Mouse (Mus musculus) large intestine, adult 2 months (tissue): ENCODE results near the gene Cep350. TPM values are rescaled to one million over a fixed set of nuclear protein-coding genes. Genes with fewer than 3 reads are reported as not detected.
"Not testable (repeated sequence)": the region's sequence is repeated elsewhere in the genome, so short reads cannot be mapped to it uniquely, and the experiment has no call there.

Experiments used
- DNase-seq: peaks from one replicate; pipeline ENCODE4 v3.0.0-alpha.2; 2012; ENCODE audit warnings: low read depth, low spot score
- WGBS: fragments of 180-500 bp; shearing (Covaris S2); methylation state at CpG from one replicate; pipeline ENCODE4 v1.1.7; 2018; 5-methylcytosine and 5-hydroxymethylcytosine counted together
- polyA plus RNA-seq: library from polyadenylated mRNA; depleted of rRNA; stranded (reverse); fragments of >200 nt; gene quantifications from 2 replicates; pipeline ENCODE4 v1.2.3, GENCODE M21; 2012

Cep350 gene
- polyA plus RNA-seq, 1 experiment = 4.7 TPM

GRCm38 (mm10) chr1:155901348-155901747, 71.7 kb downstream of the Cep350 start:
- no peak for DNase-seq

GRCm38 (mm10) chr1:155894382-155894781, 78.7 kb downstream of the Cep350 start:
- 96% methylated on average over 10 of the region's 10 CpGs for WGBS
- no peak for DNase-seq

More at GRCm38 (mm10) chr1:155901348-155901747, 71.7 kb downstream of the Cep350 start:
- WGBS = 92% methylated on average over 8 of the region's 8 CpGs

GRCm38 (mm10) chr1:155886846-155887245, 86.2 kb downstream of the Cep350 start:
- WGBS = 37% methylated on average over 2 of the region's 2 CpGs
- peak; percentile 36 for DNase-seq

GRCm38 (mm10) chr1:155882646-155883231, 90.3 kb downstream of the Cep350 start:
- DNase-seq = not testable (repeated sequence)
- 91% methylated on average over 3 of the region's 3 CpGs for WGBS

- WGBS = 83% methylated on average over 3 of the region's 3 CpGs
- no peak for DNase-seq
These were observed 93.5 kb downstream of the Cep350 start for GRCm38 (mm10) chr1:155879596-155879995.

GRCm38 (mm10) chr1:155862967-155863366, 110.1 kb downstream of the Cep350 start:
- 65% methylated on average over 4 of the region's 4 CpGs for WGBS

GRCm38 (mm10) chr1:155854926-155855702, 117.9 kb downstream of the Cep350 start:
- 40% methylated on average over 7 of the region's 7 CpGs for WGBS
- peak; percentile 29 for DNase-seq

More at GRCm38 (mm10) chr1:155862967-155863366, 110.1 kb downstream of the Cep350 start:
- no peak for DNase-seq

- 90% methylated on average over 5 of the region's 5 CpGs for WGBS
These were observed 120.0 kb downstream of the Cep350 start for GRCm38 (mm10) chr1:155853009-155853408.

GRCm38 (mm10) chr1:155844235-155844634, 128.8 kb downstream of the Cep350 start:
- WGBS = 58% methylated on average over 5 of the region's 5 CpGs
- DNase-seq = no peak

More at GRCm38 (mm10) chr1:155853009-155853408, 120.0 kb downstream of the Cep350 start:
- DNase-seq = no peak

- no peak for DNase-seq
- WGBS = 35% methylated on average over 4 of the region's 4 CpGs
These were observed 129.5 kb downstream of the Cep350 start for GRCm38 (mm10) chr1:155843538-155843937.

GRCm38 (mm10) chr1:155835667-155836066, 137.4 kb downstream of the Cep350 start:
- no peak for DNase-seq
- 61% methylated on average over 2 of the region's 2 CpGs for WGBS

GRCm38 (mm10) chr1:155833610-155834009, 139.4 kb downstream of the Cep350 start:
- no peak for DNase-seq

GRCm38 (mm10) chr1:155831958-155832357, 141.1 kb downstream of the Cep350 start:
- DNase-seq = no peak
- 86% methylated on average over 3 of the region's 3 CpGs for WGBS

More at GRCm38 (mm10) chr1:155833610-155834009, 139.4 kb downstream of the Cep350 start:
- 80% methylated on average over 9 of the region's 9 CpGs for WGBS

GRCm38 (mm10) chr1:155830861-155831260, 142.2 kb downstream of the Cep350 start:
- WGBS = 69% methylated on average over 6 of the region's 6 CpGs
- no peak for DNase-seq

GRCm38 (mm10) chr1:155827703-155828295, 145.3 kb downstream of the Cep350 start:
- WGBS = 44% methylated on average over 8 of the region's 8 CpGs
- no peak for DNase-seq

GRCm38 (mm10) chr1:155826803-155827395, 146.2 kb downstream of the Cep350 start:
- no peak for DNase-seq
- WGBS = 41% methylated on average over 5 of the region's 5 CpGs

GRCm38 (mm10) chr1:155825940-155826716, 146.9 kb downstream of the Cep350 start:
- 79% methylated on average over 4 of the region's 4 CpGs for whole genome bisulfite sequencing
- DNase-seq = no peak

- DNase-seq = no peak
- 86% methylated on average over 5 of the region's 5 CpGs for WGBS
These were observed 152.4 kb downstream of the Cep350 start for GRCm38 (mm10) chr1:155820646-155821045.

GRCm38 (mm10) chr1:155816167-155816566, 156.9 kb downstream of the Cep350 start:
- WGBS = 34% methylated on average over 2 of the region's 2 CpGs
- DNase-seq = no peak
